Mouse (Mus musculus) stomach, postnatal 0 days (tissue): ENCODE results near the gene Stim1. TPM values are rescaled to one million over a fixed set of nuclear protein-coding genes. Genes with fewer than 3 reads are reported as not detected.

Source experiments
- ATAC-seq: fragments of 200-750 bp; cut with Nextera tagmentation; 2 replicates; pipeline ENCODE4 v1.8.0; 2017; ENCODE audit not compliant: low FRiP score, low TSS enrichment
- DNase-seq: peaks from one replicate; pipeline ENCODE4 v3.0.0-alpha.2; 2016; ENCODE audit warnings: low spot score
- H3K27ac ChIP-seq: fragments of 300-500 bp; sonication (generic); replicated peaks from 2 replicates; pipeline ENCODE4 v1.5.1; 2014; ENCODE audit warnings: mild to moderate bottlenecking, control low read depth
- H3K27me3 ChIP-seq: fragments of 300-500 bp; sonication (generic); 2 replicates; pipeline ENCODE4 v1.6.1; 2014; ENCODE audit warnings: low read length; ENCODE audit not compliant: control insufficient read depth, insufficient read depth
- H3K36me3 ChIP-seq: fragments of 300-500 bp; sonication (generic); 2 replicates; pipeline ENCODE4 v1.6.1; 2014; ENCODE audit warnings: low read length, mixed read lengths; ENCODE audit not compliant: control insufficient read depth, insufficient read depth
- H3K4me1 ChIP-seq: fragments of 300-500 bp; sonication (generic); replicated peaks from 2 replicates; pipeline ENCODE4 v1.6.1; 2014; ENCODE audit warnings: antibody characterized with exemption; ENCODE audit not compliant: control insufficient read depth, insufficient read depth
- H3K4me2 ChIP-seq: fragments of 300-500 bp; sonication (generic); replicated peaks from 2 replicates; pipeline ENCODE4 v1.6.1; 2014; ENCODE audit warnings: low read depth, mild to moderate bottlenecking, control low read depth, moderate library complexity
- H3K4me3 ChIP-seq: fragments of 300-500 bp; sonication (generic); 2 replicates; pipeline ENCODE4 v1.5.1; 2014; ENCODE audit warnings: low read depth, low read length, control low read depth
- H3K9ac ChIP-seq: fragments of 300-500 bp; sonication (generic); 2 replicates; pipeline ENCODE4 v1.6.1; 2014; ENCODE audit warnings: mild to moderate bottlenecking, low read length, control low read depth, mixed read lengths
- H3K9me3 ChIP-seq: fragments of 300-500 bp; sonication (generic); 2 replicates; pipeline ENCODE4 v1.6.1; 2016; ENCODE audit warnings: low read length; ENCODE audit not compliant: control insufficient read depth
- CTCF ChIP-seq: IDR thresholded peaks from 2 replicates; pipeline ENCODE4 v1.5.1; 2016; ENCODE audit warnings: antibody characterized with exemption, low read depth, mild to moderate bottlenecking, moderate library complexity
- EP300 ChIP-seq: optimal IDR thresholded peaks from 2 replicates; pipeline ENCODE3; 2016; ENCODE audit warnings: antibody characterized with exemption
- WGBS: fragments of 180-500 bp; shearing (Covaris S2); extraction: QIAGEN DNeasy Blood & Tissue Kit; methylation state at CpG from one replicate; pipeline ENCODE4 v1.1.7; 2014; 5-methylcytosine and 5-hydroxymethylcytosine counted together
- polyA plus RNA-seq: library from polyadenylated mRNA; unstranded; fragments of >200 nt; fragmentation: Nextera tagmentation; extraction: Ambion mirVana; gene quantifications from 2 replicates; pipeline ENCODE4 v1.2.1, GENCODE M21; 2015

Stim1 gene
- polyA plus RNA-seq, 1 experiment from 2014 or later: 26.4 TPM

GRCm38 (mm10) chr7:102242371-102242770, 25.2 kb upstream of the Stim1 start:
- 88% methylated on average over 5 of the region's 5 CpGs for WGBS
- H3K27ac ChIP-seq: no peak overlapping the region
- H3K4me2 ChIP-seq: no peak overlapping the region
- no peaks in the 10 kb centered on the region for H3K27me3 ChIP-seq
- no peak overlapping the region for H3K4me3 ChIP-seq
- DNase-seq (no peak), ATAC-seq (no peak)
- H3K36me3 ChIP-seq: peaks cover 10% of the 10 kb centered on the region
- H3K4me1 ChIP-seq: peaks cover 14% of the 10 kb centered on the region
- no peaks in the 10 kb centered on the region for H3K9me3 ChIP-seq
- TF ChIP-seq CTCF (no peak), EP300 (no peak)
- H3K9ac ChIP-seq: no peak overlapping the region

GRCm38 (mm10) chr7:102242917-102243316, 24.7 kb upstream of the Stim1 start:
- 58% methylated on average over 3 of the region's 3 CpGs for WGBS
- Histone ChIP-seq H3K27ac (no peak overlapping the region), H3K9ac (no peak overlapping the region), H3K4me2 (no peak overlapping the region), H3K9me3 (no peaks in the 10 kb centered on the region), H3K4me1 (peaks cover 18% of the 10 kb centered on the region), H3K27me3 (no peaks in the 10 kb centered on the region), H3K4me3 (no peak overlapping the region), H3K36me3 (peaks cover 8% of the 10 kb centered on the region; the same call in 1 of the 2 replicates)
- no peak for TF ChIP-seq EP300
- no peak for TF ChIP-seq CTCF
- DNase-seq: no peak
- no peak for ATAC-seq

GRCm38 (mm10) chr7:102243870-102244269, 23.7 kb upstream of the Stim1 start:
- no peak for ATAC-seq
- Histone ChIP-seq H3K27me3 (no peaks in the 10 kb centered on the region), H3K4me2 (no peak overlapping the region), H3K4me1 (peaks cover 20% of the 10 kb centered on the region), H3K27ac (peak overlapping the region; percentile 73; the same call in 1 of the 2 replicates), H3K9ac (no peak overlapping the region), H3K36me3 (peaks cover 6% of the 10 kb centered on the region; the same call in 1 of the 2 replicates), H3K4me3 (no peak overlapping the region), H3K9me3 (no peaks in the 10 kb centered on the region)
- no peak for DNase-seq
- TF ChIP-seq EP300: no peak
- TF ChIP-seq CTCF: no peak
- WGBS: 75% methylated on average over 2 of the region's 2 CpGs

- Histone ChIP-seq H3K27me3 (no peaks in the 10 kb centered on the region), H3K4me3 (no peak overlapping the region), H3K4me2 (no peak overlapping the region), H3K36me3 (peaks cover 5% of the 10 kb centered on the region; the same call in 1 of the 2 replicates), H3K27ac (peak overlapping the region; percentile 73), H3K9ac (peak overlapping the region; percentile 18), H3K4me1 (peaks cover 20% of the 10 kb centered on the region), H3K9me3 (no peaks in the 10 kb centered on the region)
- no peak for DNase-seq
- ATAC-seq: no peak
- 67% methylated on average over 3 of the region's 3 CpGs for WGBS
- TF ChIP-seq CTCF (no peak), EP300 (no peak)
These were observed 22.6 kb upstream of the Stim1 start for GRCm38 (mm10) chr7:102244782-102245535.

- TF ChIP-seq EP300 (no peak), CTCF (no peak)
- peaks cover 5% of the 10 kb centered on the region; the same call in 1 of the 2 replicates for H3K36me3 ChIP-seq
- ATAC-seq (no peak), DNase-seq (no peak)
- peak overlapping the region; percentile 20; the same call in 1 of the 2 replicates for H3K4me2 ChIP-seq
- H3K27me3 ChIP-seq: no peaks in the 10 kb centered on the region
- peaks cover 20% of the 10 kb centered on the region for H3K4me1 ChIP-seq
- no peak overlapping the region for H3K9ac ChIP-seq
- whole genome bisulfite sequencing: 0% methylated on average over 1 of the region's 1 CpGs
- H3K9me3 ChIP-seq: no peaks in the 10 kb centered on the region
- no peak overlapping the region for H3K4me3 ChIP-seq
- H3K27ac ChIP-seq: peak overlapping the region; percentile 73
These were observed 21.8 kb upstream of the Stim1 start for GRCm38 (mm10) chr7:102245775-102246174.

- Histone ChIP-seq H3K9ac (no peak overlapping the region), H3K36me3 (no peaks in the 10 kb centered on the region; the same call in 1 of the 2 replicates), H3K9me3 (no peaks in the 10 kb centered on the region), H3K4me1 (peaks cover 20% of the 10 kb centered on the region), H3K4me2 (peak overlapping the region; percentile 20; the same call in 1 of the 2 replicates), H3K27ac (peak overlapping the region; percentile 73), H3K27me3 (no peaks in the 10 kb centered on the region), H3K4me3 (no peak overlapping the region)
- ATAC-seq (no peak), DNase-seq (no peak)
- WGBS: 37% methylated on average over 6 of the region's 6 CpGs
- TF ChIP-seq EP300: no peak
- no peak for TF ChIP-seq CTCF
These were observed 21.3 kb upstream of the Stim1 start for GRCm38 (mm10) chr7:102246265-102246664.
